Mouse (Mus musculus) v-Abl transformed pro-B cells (cell line): ENCODE measurements around the gene Lonp1.

Experiments
- in situ Hi-C, 2 experiments: fragments of 400-800 bp; cut with MboI; formaldehyde crosslinking; loops; one replicate each; pipeline ENCODE4 v1.15.1; 2025; ENCODE audit not compliant: unreplicated experiment in 2 of 2

Gene Lonp1

DNA sequence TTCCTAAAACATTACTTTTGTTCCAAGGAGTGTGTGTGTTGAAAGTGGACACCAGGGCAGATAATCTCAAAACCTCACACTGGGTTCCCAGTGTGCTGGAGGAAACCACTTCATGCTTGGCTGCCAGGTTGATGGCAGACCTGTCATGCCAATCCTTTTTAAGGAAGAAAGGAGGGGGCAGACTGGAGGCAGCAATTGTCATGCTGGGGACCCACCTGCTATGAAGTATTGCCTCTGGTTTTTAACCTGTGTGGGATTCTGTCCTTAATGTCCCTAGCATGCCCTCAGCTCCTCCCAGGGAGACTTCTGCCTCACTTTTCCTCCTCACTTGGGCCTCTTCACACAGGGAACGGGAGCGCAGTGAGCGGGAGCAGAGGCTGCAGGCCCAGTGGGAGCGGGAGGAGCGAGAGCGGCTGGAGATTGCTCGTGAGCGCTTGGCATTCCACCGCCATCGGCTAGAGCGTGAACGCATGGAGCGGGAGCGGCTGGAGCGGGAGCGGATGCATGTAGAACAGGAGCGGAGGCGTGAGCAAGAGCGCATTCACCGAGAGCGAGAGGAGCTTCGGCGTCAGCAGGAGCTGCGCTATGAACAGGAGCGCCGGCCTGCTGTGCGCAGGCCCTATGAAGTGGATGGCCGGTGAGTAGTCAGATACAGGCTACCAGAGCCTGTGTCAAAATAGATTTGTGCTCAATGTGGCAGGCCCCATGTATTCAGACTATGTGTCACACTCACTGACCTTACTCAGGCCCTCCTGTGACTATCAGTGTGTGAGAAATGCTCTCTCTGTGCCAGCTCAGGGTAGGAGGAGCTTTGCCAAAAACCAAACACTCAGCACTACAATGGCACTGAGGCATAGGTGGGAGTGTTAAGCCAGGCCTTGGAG is 23.3 kb downstream of the Lonp1 start:
- in situ Hi-C loops: no loop called here

DNA sequence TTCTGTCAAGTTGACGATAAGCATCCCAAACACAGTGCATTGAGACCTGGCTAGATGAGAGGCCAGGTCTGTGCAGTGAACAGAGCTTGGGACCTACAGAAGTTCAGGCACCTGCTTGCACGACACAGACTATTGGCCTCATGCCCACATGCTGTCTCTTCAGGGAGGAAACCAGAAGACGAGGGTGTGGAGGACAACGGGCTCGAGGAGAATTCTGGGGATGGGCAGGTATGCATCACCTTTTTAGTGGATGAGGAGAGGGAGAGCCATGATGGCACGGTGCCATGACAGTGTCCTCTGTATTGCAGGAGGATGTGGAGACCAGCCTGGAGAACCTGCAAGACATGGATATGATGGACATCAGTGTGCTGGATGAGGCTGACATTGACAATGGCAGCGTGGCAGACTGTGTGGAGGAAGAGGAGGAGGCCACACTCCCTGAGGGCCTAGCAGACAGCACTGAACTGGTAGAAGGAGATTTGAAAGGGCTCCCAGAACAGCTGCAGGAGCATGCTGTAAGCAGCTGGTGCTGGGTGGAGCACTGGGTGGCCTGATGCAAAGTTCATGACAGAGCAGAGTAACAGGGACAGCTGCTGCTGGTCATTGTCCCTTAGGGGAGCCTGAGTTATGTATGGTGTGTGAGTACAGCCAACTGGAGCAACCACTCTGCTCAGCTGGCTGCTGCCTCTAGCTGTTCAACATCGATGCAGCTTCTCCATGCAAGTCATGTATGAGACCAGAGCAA is 33.0 kb downstream of the Lonp1 start:
- in situ Hi-C loops: loop anchor here in 1 of 2 experiments (25.0 kb wide), 1 partner anchor 694 kb away; the partner anchor contains the start of gene Vav1

DNA sequence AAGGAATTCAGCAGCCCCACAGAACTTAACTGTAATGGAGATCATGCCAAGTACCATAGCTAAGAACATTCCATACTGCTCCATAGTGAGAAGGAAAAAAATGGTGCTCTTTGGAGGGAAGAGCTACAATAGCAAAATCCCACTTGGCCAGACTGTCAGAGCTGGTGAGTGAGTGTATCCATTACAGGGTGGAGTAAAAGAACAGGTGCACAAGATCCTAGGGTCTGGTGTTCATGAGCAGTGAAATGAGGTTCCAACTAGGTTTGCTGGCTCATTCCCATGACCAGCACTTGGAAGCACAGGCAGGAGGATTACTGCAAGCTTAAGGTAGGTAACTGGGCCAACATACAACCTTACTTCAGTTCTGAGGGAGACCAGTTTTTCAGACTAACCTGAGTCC is 34.1 kb downstream of the Lonp1 start:
- in situ Hi-C loops: loop anchor here in 1 of 2 experiments (25.0 kb wide), 1 partner anchor 695 kb away; the partner anchor contains the start of gene Vav1

DNA sequence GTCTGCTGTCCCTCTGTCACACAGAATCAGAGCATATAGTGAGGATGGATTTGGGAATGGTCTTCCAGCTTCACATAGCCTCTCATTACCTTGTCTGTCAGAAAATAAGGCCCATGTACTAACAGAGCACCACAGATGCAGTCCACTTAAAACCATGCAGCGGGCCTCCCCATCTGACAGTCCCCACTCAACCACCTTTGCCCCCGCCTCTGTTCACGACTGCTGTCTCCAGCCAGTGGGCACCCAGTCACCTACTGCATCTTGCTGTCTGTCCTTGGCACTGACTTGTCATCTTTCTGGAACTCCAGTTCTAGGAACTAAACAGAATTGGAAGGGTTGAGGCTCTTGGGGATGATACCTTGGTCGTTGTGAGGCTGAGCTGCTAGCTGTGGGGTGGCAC is 37.8 kb downstream of the Lonp1 start:
- in situ Hi-C loops: loop anchor here in 1 of 2 experiments (25.0 kb wide), 1 partner anchor 698 kb away; the partner anchor contains the start of gene Vav1

DNA sequence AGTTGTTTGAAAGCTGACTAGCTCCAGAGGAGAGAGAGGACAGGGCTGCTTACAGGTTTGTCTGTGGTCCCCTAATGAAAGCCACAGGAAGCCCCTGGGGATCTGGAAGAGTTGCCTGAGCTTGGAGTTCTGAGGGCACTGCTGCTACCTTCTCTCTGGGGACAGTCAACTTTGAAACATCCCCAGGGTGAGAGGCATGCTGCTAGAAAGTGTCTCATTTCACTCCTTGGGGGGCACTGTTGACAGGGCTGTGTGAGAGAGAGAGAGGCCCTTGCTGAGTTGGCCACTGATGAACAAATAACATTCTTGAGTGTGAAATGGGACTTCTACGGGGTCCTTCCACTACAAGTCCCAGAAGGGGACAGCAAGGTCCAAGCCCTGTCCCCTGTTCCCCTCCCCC is 38.9 kb downstream of the Lonp1 start:
- in situ Hi-C loops: loop anchor here in 1 of 2 experiments (25.0 kb wide), 1 partner anchor 700 kb away; the partner anchor contains the start of gene Vav1

DNA sequence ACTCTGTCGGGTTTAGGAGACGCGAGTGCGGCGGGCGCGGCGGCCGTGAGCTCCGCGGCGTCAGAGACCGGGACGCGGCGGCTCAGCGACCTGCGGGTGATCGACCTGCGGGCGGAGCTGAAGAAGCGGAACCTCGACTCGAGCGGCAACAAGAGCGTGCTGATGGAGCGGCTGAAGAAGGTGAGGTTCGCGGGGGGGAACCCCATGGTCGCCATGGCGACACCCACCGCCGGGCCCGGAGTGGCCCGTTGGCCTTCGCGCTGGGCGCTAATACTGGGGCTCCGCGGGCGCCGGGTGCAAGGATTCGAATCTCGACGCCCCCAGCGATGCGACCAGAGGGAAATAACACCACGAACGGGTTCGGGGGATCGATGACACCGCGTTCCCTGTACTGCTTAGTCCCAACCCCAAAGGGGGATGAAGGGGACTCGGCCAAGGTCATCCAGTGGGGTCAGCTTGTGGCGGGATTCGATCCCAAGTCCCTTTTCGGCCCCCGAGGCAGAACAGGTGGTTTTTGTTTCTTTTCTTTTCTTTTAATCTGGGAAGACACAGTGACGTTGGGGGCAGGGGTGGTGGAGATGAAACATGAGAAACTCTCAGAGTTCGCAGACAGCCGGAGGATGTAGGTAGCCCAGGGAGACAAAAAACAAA is 41.4 kb downstream of the Lonp1 start:
- in situ Hi-C loops: loop anchor here in 1 of 2 experiments (25.0 kb wide), 1 partner anchor 702 kb away; the partner anchor contains the start of gene Vav1

DNA sequence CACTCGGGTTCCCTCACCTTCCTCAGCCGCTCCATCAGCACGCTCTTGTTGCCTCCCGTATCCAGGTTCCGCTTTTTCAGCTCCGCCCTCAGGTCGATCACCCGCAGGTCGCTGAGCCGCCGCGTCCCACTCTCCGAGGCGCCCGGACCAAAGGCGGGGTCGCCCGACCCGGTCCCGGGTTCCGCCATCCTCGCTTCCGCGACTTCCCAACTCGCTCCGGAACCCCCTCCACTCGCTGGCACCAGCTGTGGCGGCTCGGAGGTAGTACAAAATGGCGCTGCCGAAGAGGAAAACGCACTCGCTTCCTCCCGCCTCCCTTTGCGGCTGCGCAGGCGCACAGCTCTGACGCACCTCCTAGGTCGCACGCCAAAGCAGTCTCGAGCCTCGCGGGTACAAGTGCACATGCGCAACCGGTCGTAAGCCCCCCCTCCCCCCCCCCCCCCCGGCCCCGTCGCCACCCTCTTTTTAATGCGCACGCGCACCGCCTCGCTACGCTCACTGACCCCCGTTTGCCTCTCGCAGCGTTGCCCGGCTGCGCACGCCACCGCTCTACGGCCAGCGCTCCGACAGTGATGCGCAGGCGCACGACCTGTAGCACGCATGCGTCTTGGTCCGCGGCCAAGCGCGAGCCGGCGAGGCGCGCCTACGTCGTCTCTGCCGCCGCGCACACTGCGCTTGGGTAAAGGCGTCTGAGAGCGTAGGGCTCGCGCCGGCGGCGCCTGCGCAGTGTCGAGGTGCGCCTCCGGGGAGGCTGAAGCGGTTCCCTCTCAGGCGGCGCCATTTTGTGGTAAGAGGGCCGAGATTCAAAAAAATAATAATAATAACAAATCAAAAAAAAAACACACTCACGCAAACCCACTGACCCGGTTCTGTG is 42.2 kb downstream of the Lonp1 start, which contains the start of the genes Safb2 and Safb:
Gene Safb2, minus strand, starts transcription at position 329 of the 874 bp plus-strand sequence.
Gene Safb, plus strand, starts transcription at position 569 of the 874 bp plus-strand sequence.
- in situ Hi-C loops: loop anchor here in 1 of 2 experiments (5.0 to 25.0 kb wide), 2 partner anchors 178 to 703 kb away; partner anchors contain the start of genes Dus3l and Vav1

DNA sequence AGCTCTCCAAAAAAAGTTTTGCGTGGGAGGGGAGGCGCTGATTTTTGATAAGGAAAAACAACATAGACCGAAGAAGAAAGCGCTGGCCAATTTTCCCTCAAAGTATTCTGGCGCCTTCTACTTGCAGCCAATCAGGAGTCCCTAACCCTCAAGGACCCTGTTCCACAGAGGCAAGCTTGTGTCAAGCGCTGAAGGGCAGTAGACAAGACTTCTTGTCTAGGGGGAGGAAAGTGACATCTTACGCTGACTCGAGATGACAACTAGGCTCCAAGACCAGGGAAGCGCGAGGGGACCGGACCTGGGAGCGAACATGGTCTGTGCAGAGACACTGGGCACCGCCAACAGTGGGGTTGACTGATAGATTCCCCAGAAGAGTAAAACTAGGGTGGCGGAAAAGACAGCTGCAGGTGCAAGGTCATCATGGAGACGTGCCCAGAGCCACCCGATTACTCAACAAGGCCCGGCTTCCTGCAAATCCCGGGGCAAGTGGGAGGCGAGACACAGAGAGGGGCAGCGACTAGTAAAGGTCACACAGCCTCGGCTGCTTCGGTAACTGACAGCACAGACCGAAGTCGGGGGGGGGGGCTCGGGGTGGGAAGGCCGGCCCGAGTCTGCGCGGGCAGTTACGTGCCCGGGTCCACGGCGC is 43.0 kb downstream of the Lonp1 start:
- in situ Hi-C loops: loop anchor here in 1 of 2 experiments (5.0 to 25.0 kb wide), 2 partner anchors 179 to 704 kb away; partner anchors contain the start of genes Dus3l and Vav1

DNA sequence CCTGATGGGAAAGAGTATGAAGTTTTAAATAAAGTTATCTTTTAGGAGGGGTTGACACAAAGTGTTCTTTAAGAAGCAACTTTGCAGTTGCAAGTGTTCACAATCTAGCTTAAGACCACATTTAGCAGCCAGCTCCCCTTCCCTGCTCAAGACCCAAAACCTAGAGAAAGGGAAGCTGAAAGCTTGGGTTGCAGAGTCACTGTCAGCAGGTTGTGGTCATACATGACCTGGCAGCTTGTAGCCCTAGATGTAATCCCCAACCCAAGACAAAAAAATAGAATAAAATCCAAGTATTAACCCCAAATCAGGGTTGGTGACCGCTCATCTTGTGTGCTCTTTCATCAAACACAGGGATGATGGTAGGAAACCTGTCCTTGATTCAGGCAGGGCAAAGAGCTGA is 43.6 kb downstream of the Lonp1 start:
- in situ Hi-C loops: loop anchor here in 1 of 2 experiments (5.0 to 25.0 kb wide), 2 partner anchors 179 to 704 kb away; partner anchors contain the start of genes Dus3l and Vav1

DNA sequence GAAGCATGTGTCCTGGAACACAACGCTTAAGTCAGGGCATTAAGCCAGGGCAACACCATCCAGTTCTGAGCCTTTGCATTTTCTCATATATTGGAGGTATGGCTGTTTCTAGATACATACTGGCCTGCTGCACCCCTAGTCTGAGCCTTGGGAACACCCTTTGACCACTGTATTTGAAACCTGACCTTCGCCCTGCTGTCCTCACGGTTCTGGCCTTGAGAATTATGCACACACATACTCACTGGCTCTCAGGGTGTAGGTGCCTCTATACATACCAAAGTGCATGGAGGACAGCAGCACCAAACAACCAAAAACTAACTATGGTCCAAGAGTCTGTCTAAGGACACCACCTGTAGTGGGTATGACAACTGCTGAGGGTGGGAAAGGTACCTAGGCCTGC is 53.7 kb downstream of the Lonp1 start:
- in situ Hi-C loops: no loop called here

DNA sequence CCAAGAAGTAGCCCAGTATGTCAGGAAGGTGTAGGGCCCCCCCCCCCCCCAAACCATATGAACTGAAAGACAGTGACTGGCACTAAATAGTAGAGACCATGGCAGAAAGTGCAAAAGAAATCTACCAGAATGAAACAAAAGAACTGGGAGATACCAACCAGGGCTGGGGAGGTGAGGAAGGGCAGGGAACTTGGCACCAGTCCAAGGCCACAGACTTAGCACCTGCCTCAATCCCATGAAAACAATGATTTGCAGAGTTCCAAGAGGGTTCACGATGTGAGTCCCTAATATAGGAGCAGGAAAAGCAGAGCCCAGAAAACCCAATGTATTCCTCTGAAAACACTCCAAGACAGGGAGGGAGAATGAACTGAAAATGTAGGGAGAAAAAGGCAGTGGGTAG is 54.5 kb downstream of the Lonp1 start:
- in situ Hi-C loops: no loop called here

DNA sequence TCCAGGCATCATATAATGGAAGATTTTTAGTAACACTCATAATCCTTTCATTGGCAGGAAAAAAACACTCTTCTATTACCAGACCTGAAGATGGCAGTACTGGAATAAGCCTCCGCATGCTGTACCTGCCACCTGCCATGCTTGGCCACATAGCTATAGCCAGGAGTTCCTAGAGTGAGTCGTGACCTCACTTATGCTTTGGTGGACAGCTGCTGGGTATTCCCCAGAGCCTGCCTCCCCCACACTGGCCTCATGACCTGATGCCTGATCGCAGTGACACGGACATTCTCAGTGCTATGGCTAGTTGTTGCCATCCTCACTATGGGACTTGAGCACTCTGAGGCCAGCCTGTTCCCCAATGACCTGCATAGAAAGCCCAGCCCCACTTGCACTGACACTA is 56.4 kb downstream of the Lonp1 start:
- in situ Hi-C loops: no loop called here

DNA sequence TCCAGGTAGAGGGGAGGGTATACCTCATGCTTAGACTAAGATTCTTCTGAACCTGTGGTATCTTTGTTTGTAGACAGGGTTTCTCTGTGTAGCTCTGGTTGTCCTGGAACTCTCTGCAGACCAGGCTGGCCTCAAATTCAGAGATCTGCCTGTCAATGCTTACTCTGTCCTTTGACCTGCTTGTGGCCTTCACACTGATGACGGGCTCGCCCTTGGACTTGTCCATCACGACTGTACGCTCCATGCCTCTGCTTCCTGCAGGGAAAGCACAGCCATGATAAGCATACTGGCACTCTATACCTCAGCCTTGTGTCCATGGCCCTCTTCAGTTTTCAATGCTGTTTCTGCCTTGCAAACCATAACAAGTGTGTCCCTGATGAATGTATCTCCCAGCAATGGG is 59.3 kb downstream of the Lonp1 start:
- in situ Hi-C loops: loop anchor here in 1 of 2 experiments (5.0 kb wide), 1 partner anchor 85 kb away; no protein-coding TSS in a partner anchor

DNA sequence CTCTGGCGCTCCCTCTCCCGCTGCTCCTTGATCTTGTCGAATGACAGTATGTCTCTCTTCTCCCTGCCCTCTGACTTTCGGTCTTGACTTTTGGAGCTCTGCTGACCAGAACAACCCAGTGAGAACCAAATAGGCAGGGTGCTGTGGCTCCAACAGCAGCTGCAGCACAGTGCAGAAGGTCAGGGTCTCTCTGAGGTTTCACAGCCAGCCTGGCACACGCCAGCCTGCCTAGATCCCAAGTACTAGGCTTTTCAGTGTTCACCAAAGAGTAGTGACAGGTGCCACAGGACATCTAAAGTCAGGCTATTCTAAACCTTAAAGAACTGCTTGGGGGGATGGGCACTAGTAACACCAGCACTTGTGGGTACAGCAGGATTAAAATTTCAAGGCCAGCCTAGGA is 59.8 kb downstream of the Lonp1 start:
- in situ Hi-C loops: loop anchor here in 1 of 2 experiments (5.0 kb wide), 1 partner anchor 85 kb away; no protein-coding TSS in a partner anchor

DNA sequence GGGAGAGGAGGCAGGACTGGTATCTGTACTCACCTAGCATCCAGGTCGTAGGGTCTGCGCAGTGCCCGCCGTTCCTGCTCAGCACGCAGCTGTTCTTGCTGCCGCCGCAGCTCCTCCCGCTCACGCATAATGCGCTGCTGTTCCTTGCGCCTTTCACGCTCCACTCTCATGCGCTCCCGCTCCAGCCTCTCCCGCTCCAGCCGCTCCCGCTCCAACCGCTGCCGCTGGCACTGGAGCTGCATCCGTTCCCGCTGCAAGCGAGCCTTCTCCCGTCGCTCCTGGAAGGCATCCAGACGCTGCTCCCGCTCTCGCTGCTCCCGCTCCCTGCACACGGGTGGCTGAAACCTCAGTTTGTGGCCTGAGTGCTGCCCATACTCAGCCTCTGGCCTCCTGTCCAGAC is 60.4 kb downstream of the Lonp1 start:
- in situ Hi-C loops: loop anchor here in 1 of 2 experiments (5.0 kb wide), 1 partner anchor 86 kb away; no protein-coding TSS in a partner anchor
